Mouse (Mus musculus) cerebellum, adult 18-20 months (tissue): ENCODE results near the gene Abca2.
"Not testable (repeated sequence)": the region's sequence is repeated elsewhere in the genome, so short reads cannot be mapped to it uniquely, and the experiment has no call there.

ENCODE experiments used
- DNase-seq, 2 experiments: peaks; one replicate each; pipeline ENCODE4 v3.0.0; 2021

Gene Abca2

GRCm38 (mm10) chr2:25428442-25429236 is at the start of gene Abca2:
Gene Abca2 (plus strand): TSS chr2:25428703.
- DNase-seq: peak; percentile 94 to 99

GRCm38 (mm10) chr2:25384492-25384891 is 44.0 kb upstream of the Abca2 start:
- DNase-seq: no peak

GRCm38 (mm10) chr2:25391266-25391665 is 37.2 kb upstream of the Abca2 start:
- DNase-seq: no peak

- peak; percentile 46 to 47 for DNase-seq
Measured at GRCm38 (mm10) chr2:25394281-25395221, 34.0 kb upstream of the Abca2 start.

GRCm38 (mm10) chr2:25395721-25396596 is 32.5 kb upstream of the Abca2 start, which contains the start of gene Entpd2:
Gene Entpd2 (plus strand): TSS chr2:25395874.
- DNase-seq: peak; percentile 49 to 67

- peak; percentile 83 to 88 for DNase-seq
Measured at GRCm38 (mm10) chr2:25396597-25396983, 31.9 kb upstream of the Abca2 start.

GRCm38 (mm10) chr2:25397010-25397409 is 31.5 kb upstream of the Abca2 start:
- no peak for DNase-seq

GRCm38 (mm10) chr2:25398065-25398464 is 30.4 kb upstream of the Abca2 start:
- DNase-seq: no peak

- DNase-seq: no peak
Measured at GRCm38 (mm10) chr2:25399051-25399450, 29.5 kb upstream of the Abca2 start, which contains the start of gene Npdc1. Gene Npdc1 (plus strand): TSS chr2:25399351.

- no peak for DNase-seq
Measured at GRCm38 (mm10) chr2:25400291-25400690, 28.2 kb upstream of the Abca2 start.

- DNase-seq: peak; percentile 76 to 84
Measured at GRCm38 (mm10) chr2:25400764-25401163, 27.7 kb upstream of the Abca2 start.

- DNase-seq: peak; percentile 68 to 77
Measured at GRCm38 (mm10) chr2:25402377-25402971, 26.0 kb upstream of the Abca2 start.

GRCm38 (mm10) chr2:25402972-25403601 is 25.4 kb upstream of the Abca2 start:
- peak; percentile 94 for DNase-seq

- DNase-seq: no peak
Measured at GRCm38 (mm10) chr2:25403994-25404393, 24.5 kb upstream of the Abca2 start.

- peak in 1 of 2 experiments; percentile 5 for DNase-seq
Measured at GRCm38 (mm10) chr2:25408908-25409307, 19.6 kb upstream of the Abca2 start.

GRCm38 (mm10) chr2:25413436-25413835 is 15.1 kb upstream of the Abca2 start:
- DNase-seq: not testable (repeated sequence)

GRCm38 (mm10) chr2:25417426-25417825 is 11.1 kb upstream of the Abca2 start:
- DNase-seq: peak in 1 of 2 experiments; percentile 26

- DNase-seq: peak; percentile 55 to 69
Measured at GRCm38 (mm10) chr2:25421896-25422295, 6.6 kb upstream of the Abca2 start.

GRCm38 (mm10) chr2:25422587-25423410 is 5.7 kb upstream of the Abca2 start, which contains the start of gene Fut7:
Gene Fut7 (plus strand): TSS chr2:25423267.
- no peak for DNase-seq

- no peak for DNase-seq
Measured at GRCm38 (mm10) chr2:25423626-25424025, 4.9 kb upstream of the Abca2 start.
